Mouse (Mus musculus): ENCODE results near the gene P2rx7. TPM values are rescaled to one million over a fixed set of nuclear protein-coding genes. Genes with fewer than 3 reads are reported as not detected.

The P2rx7 gene
- polyA plus RNA-seq, 1 experiment = 80.3 TPM

DNA sequence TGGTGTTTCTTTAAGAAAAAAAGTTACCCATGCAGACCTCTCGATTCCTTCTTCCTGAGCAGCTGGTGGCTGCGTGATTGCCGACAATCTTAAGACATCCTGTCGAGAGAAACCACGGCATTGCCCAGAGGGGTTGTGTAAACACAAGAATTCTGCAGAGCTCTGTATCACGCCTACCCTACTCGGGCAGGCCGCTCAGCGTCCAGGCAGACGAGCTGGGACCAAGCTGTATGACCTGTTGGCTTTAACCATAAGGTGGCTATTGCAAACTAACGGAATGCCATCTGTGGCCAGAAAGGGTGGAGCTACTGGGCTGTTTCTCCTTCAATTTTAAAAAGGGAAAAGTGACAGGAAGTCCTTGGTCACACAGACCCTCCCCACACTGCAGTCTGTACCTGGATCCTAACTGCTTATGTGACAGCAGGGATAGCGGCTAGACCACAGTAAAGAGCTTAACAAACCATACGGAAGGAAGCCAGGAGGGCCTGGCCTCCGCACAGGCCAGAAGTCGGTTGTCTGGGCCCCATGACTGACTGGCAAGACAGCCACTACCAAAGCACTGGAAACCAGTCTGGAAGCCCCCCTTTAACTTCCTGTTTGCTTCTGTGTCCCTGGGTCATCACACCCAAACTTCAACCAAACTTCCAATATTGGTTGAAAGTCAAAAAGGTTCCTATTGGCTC, 88.4 kb downstream of the P2rx7 start:
- TF ChIP-seq POLR2A (IDR thresholded peaks at IDR 0.05; ENCODE audit: borderline replicate concordance, low read depth, low read length) (no peak), CTCF (IDR thresholded peaks at IDR 0.05; ENCODE audit: low read depth, low read length) (no peak)

DNA sequence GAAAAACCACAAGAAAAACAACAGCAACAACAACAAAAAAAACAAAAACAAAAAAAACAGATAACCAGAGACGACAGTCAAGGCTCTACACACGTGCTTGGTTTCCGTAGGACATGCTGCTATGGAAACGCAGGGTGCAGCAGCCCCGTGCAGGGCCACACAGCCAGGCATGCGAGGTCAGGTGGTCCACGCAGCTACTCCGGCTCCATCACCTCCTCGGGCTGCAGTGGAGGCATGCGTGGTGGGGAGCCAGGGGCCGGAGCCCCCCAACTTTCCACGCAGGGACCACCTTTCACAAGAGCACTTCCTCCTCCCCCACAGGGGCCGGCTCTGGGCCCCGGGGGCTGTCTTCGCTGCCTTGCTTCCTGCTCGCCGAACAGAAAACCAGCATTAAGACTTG, 90.2 kb downstream of the P2rx7 start:
- Histone ChIP-seq H3K4me1 (ENCODE audit: control insufficient read depth, insufficient read depth, low read length) (0 out of 2 replicates have a peak, but pooled peaks cover 2% of the 10 kb centered on the region), H3K27ac (ENCODE audit: insufficient read depth, low read depth, low read length) (no peak overlapping the region), H3K4me3 (ENCODE audit: insufficient read depth, low read length) (no peak overlapping the region)
- TF ChIP-seq CTCF (IDR thresholded peaks at IDR 0.05; ENCODE audit: low read depth, low read length) (no peak), POLR2A (IDR thresholded peaks at IDR 0.05; ENCODE audit: borderline replicate concordance, low read depth, low read length) (no peak)

More for the DNA sequence above, 88.4 kb downstream of the P2rx7 start:
- Histone ChIP-seq H3K4me3 (ENCODE audit: insufficient read depth, low read length) (no peak overlapping the region), H3K27ac (ENCODE audit: insufficient read depth, low read depth, low read length) (no peak overlapping the region), H3K4me1 (ENCODE audit: control insufficient read depth, insufficient read depth, low read length) (0 out of 2 replicates have a peak, but pooled peaks cover 2% of the 10 kb centered on the region)

DNA sequence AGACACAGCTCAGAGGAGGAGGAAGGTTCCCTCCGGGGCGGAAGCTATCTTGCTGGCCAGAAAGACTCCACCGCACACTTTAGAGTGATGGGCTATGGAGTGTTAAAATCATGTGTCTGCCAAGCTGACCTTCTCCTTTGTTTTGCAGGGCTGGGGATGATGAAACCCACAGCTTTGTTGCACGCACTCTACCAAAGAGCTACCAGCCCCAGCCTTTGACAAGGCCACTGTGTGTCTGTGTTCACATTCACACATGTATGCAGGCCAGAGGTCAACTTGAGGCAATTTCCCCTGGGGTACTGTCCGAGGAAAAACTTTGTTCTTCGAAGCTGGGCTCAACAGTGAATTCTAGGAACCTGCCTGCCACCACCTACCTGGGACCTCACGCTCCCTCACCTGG, 92.1 kb downstream of the P2rx7 start:
- TF ChIP-seq POLR2A (IDR thresholded peaks at IDR 0.05; ENCODE audit: borderline replicate concordance, low read depth, low read length) (no peak), CTCF (IDR thresholded peaks at IDR 0.05; ENCODE audit: low read depth, low read length) (no peak)

DNA sequence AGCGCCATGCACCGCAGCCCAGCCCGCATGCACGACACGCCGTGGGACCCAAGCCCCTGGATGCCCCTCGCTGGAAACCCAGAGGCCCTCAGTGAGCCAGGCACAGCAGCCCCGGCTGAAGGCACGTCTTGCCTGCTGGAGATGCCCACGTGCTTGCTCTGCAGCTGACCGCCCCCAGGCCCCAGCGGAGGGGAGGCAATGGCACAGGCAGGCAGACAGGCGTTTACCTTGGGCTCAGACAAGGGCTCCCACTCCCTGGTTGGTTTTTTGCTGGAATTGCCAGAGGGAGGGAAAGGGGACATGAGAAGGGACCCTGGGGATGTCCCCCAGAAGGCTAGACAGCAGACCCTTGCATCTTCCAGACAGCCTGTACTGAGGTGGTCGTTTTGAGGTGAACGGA, 93.0 kb downstream of the P2rx7 start:
- Histone ChIP-seq H3K4me3 (ENCODE audit: insufficient read depth, low read length) (no peak overlapping the region), H3K27ac (ENCODE audit: insufficient read depth, low read depth, low read length) (no peak overlapping the region), H3K4me1 (ENCODE audit: control insufficient read depth, insufficient read depth, low read length) (0 out of 2 replicates have a peak, but pooled peaks cover 2% of the 10 kb centered on the region)
- TF ChIP-seq CTCF (IDR thresholded peaks at IDR 0.05; ENCODE audit: low read depth, low read length) (no peak), POLR2A (IDR thresholded peaks at IDR 0.05; ENCODE audit: borderline replicate concordance, low read depth, low read length) (no peak)

More for the DNA sequence above, 92.1 kb downstream of the P2rx7 start:
- H3K4me1 ChIP-seq (ENCODE audit: control insufficient read depth, insufficient read depth, low read length) = 0 out of 2 replicates have a peak, but pooled peaks cover 2% of the 10 kb centered on the region
- H3K4me3 ChIP-seq (ENCODE audit: insufficient read depth, low read length) = no peak overlapping the region
- H3K27ac ChIP-seq (ENCODE audit: insufficient read depth, low read depth, low read length) = no peak overlapping the region

Other genes starting within 250 kb of the P2rx7 start
- 19.6 and 22.2 TPM in 2 replicates for gene Anapc7, start 222.2 kb upstream of the P2rx7 start, polyA plus RNA-seq (2012; ENCODE audit: insufficient read depth, insufficient read length, missing spikeins)
- gene Atp2a2, start 141.7 kb upstream of the P2rx7 start, polyA plus RNA-seq (2012; ENCODE audit: insufficient read depth, insufficient read length, missing spikeins) = 57.0 and 57.2 TPM in 2 replicates
- 7.7 and 8.5 TPM in 2 replicates for gene Ift81, start 29.4 kb upstream of the P2rx7 start, polyA plus RNA-seq (2012; ENCODE audit: insufficient read depth, insufficient read length, missing spikeins)
- gene P2rx4, start 63.6 kb downstream of the P2rx7 start, polyA plus RNA-seq (2012; ENCODE audit: insufficient read depth, insufficient read length, missing spikeins) = 497 and 499 TPM in 2 replicates
- 65.3 and 69.5 TPM in 2 replicates for gene Camkk2, start 135.5 kb downstream of the P2rx7 start, polyA plus RNA-seq (2012; ENCODE audit: insufficient read depth, insufficient read length, missing spikeins)
- gene Anapc5, start 177.4 kb downstream of the P2rx7 start, polyA plus RNA-seq (2012; ENCODE audit: insufficient read depth, insufficient read length, missing spikeins) = 170 and 221 TPM in 2 replicates
- gene Rnf34, start 206.1 kb downstream of the P2rx7 start, polyA plus RNA-seq (2012; ENCODE audit: insufficient read depth, insufficient read length, missing spikeins) = 30.3 and 33.2 TPM in 2 replicates

Data from bone marrow macrophage, adult 2 months (primary cell).